Mouse (Mus musculus) lung, postnatal 0 days (tissue): ENCODE measurements around the gene Retreg1. TPM values are rescaled to one million over a fixed set of nuclear protein-coding genes. Genes with fewer than 3 reads are reported as not detected.

Source experiments
- ATAC-seq: fragments of 200-750 bp; cut with Nextera tagmentation; 2 replicates; pipeline ENCODE4 v1.8.0; 2017; ENCODE audit warnings: moderate library complexity
- DNase-seq: peaks from one replicate; pipeline ENCODE4 v3.0.0-alpha.2; 2016; ENCODE audit warnings: low spot score
- H3K27ac ChIP-seq: fragments of 300-500 bp; sonication (generic); 2 replicates; pipeline ENCODE4 v1.5.1; 2014; ENCODE audit warnings: antibody characterized with exemption, mild to moderate bottlenecking, low read length, mixed read lengths
- H3K27me3 ChIP-seq: fragments of 300-500 bp; sonication (generic); replicated peaks from 2 replicates; pipeline ENCODE4 v1.6.1; 2014; ENCODE audit warnings: low read length, mixed read lengths; ENCODE audit not compliant: insufficient read depth
- H3K36me3 ChIP-seq: fragments of 300-500 bp; sonication (generic); 2 replicates; pipeline ENCODE4 v1.6.1; 2014; ENCODE audit warnings: low read length, mixed read lengths; ENCODE audit not compliant: insufficient read depth
- H3K4me1 ChIP-seq: fragments of 300-500 bp; sonication (generic); 2 replicates; pipeline ENCODE4 v1.6.1; 2014; ENCODE audit warnings: antibody characterized with exemption, low read depth, low read length, mixed read lengths; ENCODE audit not compliant: insufficient read depth
- H3K4me2 ChIP-seq: fragments of 300-500 bp; sonication (generic); replicated peaks from 2 replicates; pipeline ENCODE4 v1.6.1; 2014; ENCODE audit warnings: low read depth, mild to moderate bottlenecking, low read length, moderate library complexity, mixed read lengths
- H3K4me3 ChIP-seq: fragments of 300-500 bp; sonication (generic); 2 replicates; pipeline ENCODE4 v1.5.1; 2014; ENCODE audit warnings: low read depth, low read length
- H3K9ac ChIP-seq: fragments of 300-500 bp; sonication (generic); replicated peaks from 2 replicates; pipeline ENCODE4 v1.6.1; 2014; ENCODE audit warnings: low read depth, mild to moderate bottlenecking
- H3K9me3 ChIP-seq: fragments of 300-500 bp; sonication (generic); 2 replicates; pipeline ENCODE4 v1.6.1; 2016; ENCODE audit warnings: low read length, mixed read lengths
- CTCF ChIP-seq: IDR thresholded peaks from 2 replicates; pipeline ENCODE4 v1.5.1; 2016; ENCODE audit warnings: antibody characterized with exemption, mild to moderate bottlenecking
- EP300 ChIP-seq: IDR thresholded peaks from 2 replicates; pipeline ENCODE4 v1.6.1; 2016; ENCODE audit warnings: antibody characterized with exemption, mild to moderate bottlenecking, control low read depth
- WGBS: fragments of 180-500 bp; shearing (Covaris S2); extraction: QIAGEN DNeasy Blood & Tissue Kit; methylation state at CpG from one replicate; pipeline ENCODE4 v1.1.7; 2014; 5-methylcytosine and 5-hydroxymethylcytosine counted together
- polyA plus RNA-seq: library from polyadenylated mRNA; unstranded; fragments of >200 nt; fragmentation: Nextera tagmentation; extraction: Ambion mirVana; gene quantifications from 2 replicates; pipeline ENCODE4 v1.2.1, GENCODE M21; 2015

Retreg1 gene
- polyA plus RNA-seq, 1 experiment from 2014 or later: 36.2 TPM

DNA sequence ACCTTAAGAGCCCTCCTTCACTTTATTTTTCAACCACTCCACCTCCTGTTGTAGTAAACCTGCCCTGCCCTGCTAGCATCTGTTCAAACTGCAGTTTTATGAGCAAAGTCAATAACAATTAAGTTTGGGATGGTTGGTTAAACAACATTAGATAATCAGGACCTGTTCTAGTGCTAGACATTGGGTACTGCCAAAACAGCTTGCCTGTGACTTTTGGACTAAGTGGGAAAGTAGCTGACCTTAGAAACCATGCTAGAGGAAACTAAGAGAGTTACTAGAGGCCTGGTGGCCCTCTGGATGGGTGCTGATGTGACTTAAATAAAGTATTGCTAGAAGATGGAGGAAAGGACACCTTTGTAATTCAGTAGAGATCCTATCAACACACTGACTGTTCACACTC is 21.0 kb upstream of the Retreg1 start:
- H3K4me3 ChIP-seq: no peak overlapping the region
- no peaks in the 10 kb centered on the region for H3K27me3 ChIP-seq
- no peak for TF ChIP-seq CTCF
- no peak for TF ChIP-seq EP300
- H3K9me3 ChIP-seq: peaks cover 4% of the 10 kb centered on the region; the same call in 1 of the 2 replicates
- no peaks in the 10 kb centered on the region for H3K4me1 ChIP-seq
- no peaks in the 10 kb centered on the region for H3K36me3 ChIP-seq
- no peak overlapping the region for H3K4me2 ChIP-seq
- ATAC-seq: no peak
- no peak overlapping the region for H3K9ac ChIP-seq
- no peak for DNase-seq
- no peak overlapping the region for H3K27ac ChIP-seq

GRCm38 (mm10) chr15:25822656-25823055 is 20.3 kb upstream of the Retreg1 start:
- no peaks in the 10 kb centered on the region for H3K27me3 ChIP-seq
- no peaks in the 10 kb centered on the region for H3K4me1 ChIP-seq
- DNase-seq (no peak), ATAC-seq (no peak)
- H3K4me2 ChIP-seq: no peak overlapping the region
- H3K4me3 ChIP-seq: no peak overlapping the region
- TF ChIP-seq CTCF: no peak
- TF ChIP-seq EP300: no peak
- WGBS: 56% methylated on average over 3 of the region's 3 CpGs
- H3K36me3 ChIP-seq: no peaks in the 10 kb centered on the region
- H3K27ac ChIP-seq: no peak overlapping the region
- H3K9ac ChIP-seq: no peak overlapping the region
- H3K9me3 ChIP-seq: peaks cover 4% of the 10 kb centered on the region; the same call in 1 of the 2 replicates

- H3K9me3 ChIP-seq: no peaks in the 10 kb centered on the region
- no peak overlapping the region for H3K27ac ChIP-seq
- WGBS: 83% methylated on average over 8 of the region's 8 CpGs
- no peak overlapping the region for H3K4me2 ChIP-seq
- no peaks in the 10 kb centered on the region for H3K36me3 ChIP-seq
- H3K9ac ChIP-seq: no peak overlapping the region
- no peak overlapping the region for H3K4me3 ChIP-seq
- TF ChIP-seq EP300: no peak
- no peak for TF ChIP-seq CTCF
- H3K27me3 ChIP-seq: no peaks in the 10 kb centered on the region
- H3K4me1 ChIP-seq: no peaks in the 10 kb centered on the region
- DNase-seq (no peak), ATAC-seq (no peak)
Measured at GRCm38 (mm10) chr15:25826531-25826961, 16.4 kb upstream of the Retreg1 start.

GRCm38 (mm10) chr15:25828464-25828863 is 14.5 kb upstream of the Retreg1 start:
- Histone ChIP-seq H3K4me3 (no peak overlapping the region), H3K9ac (no peak overlapping the region), H3K4me2 (no peak overlapping the region), H3K4me1 (no peaks in the 10 kb centered on the region), H3K27ac (no peak overlapping the region), H3K36me3 (no peaks in the 10 kb centered on the region), H3K27me3 (no peaks in the 10 kb centered on the region), H3K9me3 (no peaks in the 10 kb centered on the region)
- DNase-seq: peak; percentile 63
- peak; percentile 49 for ATAC-seq
- no peak for TF ChIP-seq EP300
- TF ChIP-seq CTCF: no peak
- WGBS: 60% methylated on average over 10 of the region's 10 CpGs

DNA sequence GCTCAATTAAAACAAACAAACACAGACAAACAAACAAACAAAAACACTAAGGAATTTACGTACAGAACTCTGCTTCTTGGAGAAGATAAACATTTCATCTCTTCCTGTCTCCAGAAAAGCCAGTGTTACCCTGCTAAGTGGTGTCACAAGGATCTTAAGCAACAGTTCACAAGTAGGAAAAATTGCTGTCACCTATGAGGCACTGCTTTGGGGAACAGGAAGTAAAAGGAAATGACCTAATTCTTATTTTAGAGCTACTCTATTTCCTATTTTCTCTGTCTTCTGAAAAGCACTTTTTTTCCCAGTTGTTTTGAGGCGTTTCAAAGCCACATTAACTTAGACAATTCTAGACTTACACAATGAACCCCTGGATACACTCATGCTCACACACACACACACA is 12.6 kb upstream of the Retreg1 start:
- ATAC-seq: no peak
- peak; percentile 31; the same call in 1 of the 2 replicates for TF ChIP-seq EP300
- no peak for TF ChIP-seq CTCF
- Histone ChIP-seq H3K9me3 (no peaks in the 10 kb centered on the region), H3K9ac (no peak overlapping the region), H3K4me1 (no peaks in the 10 kb centered on the region), H3K4me3 (no peak overlapping the region), H3K27ac (no peak overlapping the region), H3K27me3 (no peaks in the 10 kb centered on the region), H3K36me3 (no peaks in the 10 kb centered on the region), H3K4me2 (no peak overlapping the region)
- 38% methylated on average over 2 of the region's 2 CpGs for WGBS
- peak; percentile 64 for DNase-seq

- no peaks in the 10 kb centered on the region for H3K36me3 ChIP-seq
- H3K4me2 ChIP-seq: no peak overlapping the region
- no peaks in the 10 kb centered on the region for H3K27me3 ChIP-seq
- H3K9ac ChIP-seq: no peak overlapping the region
- ATAC-seq: peak; percentile 32; the same call in 1 of the 2 replicates
- no peak for DNase-seq
- H3K4me1 ChIP-seq: no peaks in the 10 kb centered on the region
- TF ChIP-seq EP300 (no peak), CTCF (no peak)
- no peaks in the 10 kb centered on the region for H3K9me3 ChIP-seq
- H3K27ac ChIP-seq: no peak overlapping the region
- H3K4me3 ChIP-seq: no peak overlapping the region
- 62% methylated on average over 2 of the region's 2 CpGs for WGBS
Measured at GRCm38 (mm10) chr15:25834282-25834681, 8.7 kb upstream of the Retreg1 start.
